Mouse (Mus musculus) liver, postnatal 0 days (tissue): Measurements from ENCODE around the gene Scd1. TPM values are rescaled to one million over a fixed set of nuclear protein-coding genes. Genes with fewer than 3 reads are reported as not detected.

Source experiments
- ATAC-seq: fragments of 200-750 bp; cut with Nextera tagmentation; 2 replicates; pipeline ENCODE4 v1.8.0; 2017; ENCODE audit warnings: mild to moderate bottlenecking, moderate library complexity
- DNase-seq: peaks from one replicate; pipeline ENCODE4 v3.0.0-alpha.2; 2016
- H3K27ac ChIP-seq: fragments of 300-500 bp; sonication (generic); 2 replicates; pipeline ENCODE4 v1.5.1; 2014; ENCODE audit warnings: antibody characterized with exemption, moderate library complexity, mild to moderate bottlenecking, low read depth
- H3K27me3 ChIP-seq: fragments of 300-500 bp; sonication (generic); 2 replicates; pipeline ENCODE4 v1.6.1; 2014; ENCODE audit warnings: low read length, control low read depth, mixed read lengths; ENCODE audit not compliant: insufficient read depth
- H3K36me3 ChIP-seq: fragments of 300-500 bp; sonication (generic); replicated peaks from 2 replicates; pipeline ENCODE4 v1.6.1; 2014; ENCODE audit warnings: mild to moderate bottlenecking, control low read depth, low read length, moderate library complexity, mixed read lengths; ENCODE audit not compliant: insufficient read depth
- H3K4me1 ChIP-seq: fragments of 300-500 bp; sonication (generic); 2 replicates; pipeline ENCODE4 v1.6.1; 2014; ENCODE audit warnings: antibody characterized with exemption, mild to moderate bottlenecking, control low read depth; ENCODE audit not compliant: insufficient read depth
- H3K4me2 ChIP-seq: fragments of 300-500 bp; sonication (generic); 2 replicates; pipeline ENCODE4 v1.6.1; 2014; ENCODE audit warnings: low read depth, mild to moderate bottlenecking, low read length, moderate library complexity, mixed read lengths
- H3K4me3 ChIP-seq: fragments of 300-500 bp; sonication (generic); 2 replicates; pipeline ENCODE4 v1.5.1; 2014; ENCODE audit warnings: low read depth, low read length
- H3K9ac ChIP-seq: fragments of 300-500 bp; sonication (generic); replicated peaks from 2 replicates; pipeline ENCODE4 v1.6.1; 2014; ENCODE audit warnings: mild to moderate bottlenecking, moderate library complexity
- H3K9me3 ChIP-seq: fragments of 300-500 bp; sonication (generic); 2 replicates; pipeline ENCODE4 v1.6.1; 2016; ENCODE audit warnings: mild to moderate bottlenecking, control low read depth, low read length, mixed read lengths
- CTCF ChIP-seq: sonication (generic); IDR thresholded peaks from 2 replicates; pipeline ENCODE4 v1.5.1; 2016; ENCODE audit warnings: antibody characterized with exemption, low read depth
- EP300 ChIP-seq: IDR thresholded peaks from 2 replicates; pipeline ENCODE4 v1.6.1; 2016; ENCODE audit warnings: antibody characterized with exemption, low read depth, mild to moderate bottlenecking
- whole genome bisulfite sequencing: fragments of 180-500 bp; shearing (Covaris S2); extraction: QIAGEN DNeasy Blood & Tissue Kit; methylation state at CpG from one replicate; pipeline ENCODE4 v1.1.7; 2014; ENCODE audit not compliant: insufficient replicate concordance; 5-methylcytosine and 5-hydroxymethylcytosine counted together
- polyA plus RNA-seq: library from polyadenylated mRNA; unstranded; fragments of >200 nt; fragmentation: Nextera tagmentation; extraction: Ambion mirVana; gene quantifications from 2 replicates; pipeline ENCODE4 v1.2.1, GENCODE M21; 2015

Scd1 gene
- polyA plus RNA-seq, 1 experiment from 2014 or later = 2.3 TPM

DNA sequence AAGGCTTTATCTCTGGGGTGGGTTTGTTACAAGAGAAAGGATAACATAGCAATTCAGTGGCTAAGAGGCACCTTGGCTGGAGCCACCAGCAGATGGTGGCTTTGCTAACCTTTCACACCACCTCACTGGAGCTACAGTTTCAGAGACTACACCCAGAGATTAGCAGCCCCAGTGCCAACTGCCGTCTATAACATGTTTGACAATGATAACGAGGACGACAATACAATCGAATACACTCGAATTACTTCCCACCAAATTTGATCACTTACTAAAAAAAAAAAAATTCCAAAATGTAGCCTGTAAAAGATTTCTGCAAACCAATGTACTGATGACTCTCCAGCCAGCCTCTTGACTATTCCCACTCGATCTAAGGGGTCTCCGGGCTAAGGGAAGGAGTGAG is 12.7 kb downstream of the Scd1 start:
- Histone ChIP-seq H3K9me3 (no peaks in the 10 kb centered on the region), H3K27me3 (no peaks in the 10 kb centered on the region), H3K4me3 (no peak overlapping the region), H3K9ac (no peak overlapping the region), H3K4me1 (peaks cover 24% of the 10 kb centered on the region), H3K27ac (peak overlapping the region; percentile 45), H3K36me3 (peaks cover 20% of the 10 kb centered on the region), H3K4me2 (no peak overlapping the region)
- WGBS = 46% methylated on average over 7 of the region's 7 CpGs
- ATAC-seq = peak; percentile 68
- DNase-seq = no peak
- TF ChIP-seq EP300 (peak; percentile 96), CTCF (no peak)

- Histone ChIP-seq H3K27ac (peak overlapping the region; percentile 45), H3K4me2 (no peak overlapping the region), H3K4me1 (peaks cover 33% of the 10 kb centered on the region), H3K9me3 (no peaks in the 10 kb centered on the region), H3K4me3 (no peak overlapping the region), H3K36me3 (peaks cover 11% of the 10 kb centered on the region), H3K9ac (no peak overlapping the region), H3K27me3 (no peaks in the 10 kb centered on the region)
- ATAC-seq (peak; percentile 34; the same call in 1 of the 2 replicates), DNase-seq (no peak)
- TF ChIP-seq CTCF = no peak
- TF ChIP-seq EP300 = no peak
- 45% methylated on average over 5 of the region's 5 CpGs for WGBS
Observed at GRCm38 (mm10) chr19:44393962-44394422, 13.7 kb downstream of the Scd1 start.

DNA sequence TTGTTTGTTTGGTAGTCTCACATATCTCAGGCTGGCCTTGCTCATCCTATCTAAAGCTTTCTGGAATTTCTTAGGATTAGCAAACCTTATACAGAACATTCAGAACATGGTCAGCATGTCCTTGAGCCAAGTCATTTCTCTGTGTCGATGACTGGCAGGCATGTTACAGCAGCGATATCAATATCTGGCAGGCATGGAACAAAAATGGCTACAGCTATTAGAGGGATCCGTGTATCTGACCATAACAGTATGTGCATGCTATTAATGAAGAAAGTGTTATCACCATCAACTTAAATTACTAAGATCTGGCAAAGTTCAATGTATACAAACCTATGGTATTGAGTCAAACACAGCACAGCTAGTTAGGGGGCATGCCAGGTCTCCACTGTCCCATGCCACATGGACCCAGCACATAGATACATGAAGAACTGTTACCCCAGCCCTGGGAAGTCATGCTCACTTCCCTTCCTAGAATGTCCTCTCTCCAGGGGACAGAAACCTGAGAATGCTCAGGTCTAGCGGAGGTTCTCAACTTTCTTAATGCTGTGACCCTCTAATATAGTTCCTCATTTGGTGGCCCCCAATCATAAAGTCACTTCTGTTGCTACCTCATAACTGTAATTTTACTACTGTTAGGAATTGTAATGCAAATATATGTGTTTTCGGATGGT is 15.2 kb downstream of the Scd1 start:
- peaks cover 45% of the 10 kb centered on the region for H3K4me1 ChIP-seq
- no peak for DNase-seq
- TF ChIP-seq EP300 = no peak; the same call in 1 of the 2 replicates
- no peak for TF ChIP-seq CTCF

DNA sequence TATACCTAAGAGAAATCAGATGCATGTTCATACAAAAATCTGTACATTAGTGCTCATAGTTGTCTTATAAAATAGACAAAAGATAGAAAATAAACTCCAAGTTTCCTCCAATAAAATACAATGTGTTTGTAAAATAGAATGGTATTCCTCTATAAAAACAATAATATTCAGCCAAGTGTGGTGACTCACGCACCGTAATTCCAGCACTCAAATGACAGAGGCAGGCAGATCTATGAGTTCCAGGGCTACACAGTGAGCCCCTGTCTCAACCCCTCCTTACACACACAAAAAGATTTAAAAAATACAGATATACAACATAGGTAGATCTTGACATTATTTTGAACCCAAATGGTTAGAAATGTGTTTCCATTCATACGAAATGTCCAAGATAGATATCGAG is 15.8 kb downstream of the Scd1 start:
- Histone ChIP-seq H3K27ac (no peak overlapping the region), H3K27me3 (no peaks in the 10 kb centered on the region), H3K9ac (no peak overlapping the region), H3K4me2 (no peak overlapping the region), H3K36me3 (0 out of 2 replicates have a peak, but pooled peaks cover 3% of the 10 kb centered on the region), H3K9me3 (no peaks in the 10 kb centered on the region), H3K4me3 (no peak overlapping the region), H3K4me1 (peaks cover 52% of the 10 kb centered on the region)
- TF ChIP-seq EP300 = no peak
- no peak for TF ChIP-seq CTCF
- 81% methylated on average over 4 of the region's 4 CpGs for WGBS
- ATAC-seq (no peak), DNase-seq (no peak)

More for the DNA sequence above, 15.2 kb downstream of the Scd1 start:
- no peak overlapping the region for H3K4me3 ChIP-seq
- no peak overlapping the region for H3K4me2 ChIP-seq
- no peaks in the 10 kb centered on the region for H3K9me3 ChIP-seq
- 0 out of 2 replicates have a peak, but pooled peaks cover 3% of the 10 kb centered on the region for H3K36me3 ChIP-seq
- H3K27ac ChIP-seq = no peak overlapping the region
- no peak for ATAC-seq
- H3K27me3 ChIP-seq = no peaks in the 10 kb centered on the region
- WGBS = 60% methylated on average over 5 of the region's 5 CpGs
- no peak overlapping the region for H3K9ac ChIP-seq

GRCm38 (mm10) chr19:44389507-44389906 is 18.2 kb downstream of the Scd1 start:
- Histone ChIP-seq H3K9me3 (no peaks in the 10 kb centered on the region), H3K4me3 (no peak overlapping the region; the same call in 1 of the 2 replicates), H3K9ac (no peak overlapping the region), H3K36me3 (no peaks in the 10 kb centered on the region), H3K27me3 (no peaks in the 10 kb centered on the region), H3K4me2 (peak overlapping the region; percentile 86), H3K27ac (peak overlapping the region; percentile 93), H3K4me1 (peaks cover 51% of the 10 kb centered on the region)
- no peak for TF ChIP-seq EP300
- TF ChIP-seq CTCF = no peak
- ATAC-seq = no peak; the same call in 1 of the 2 replicates
- peak; percentile 48 for DNase-seq
- WGBS = 31% methylated on average over 1 of the region's 1 CpGs

GRCm38 (mm10) chr19:44388475-44389428 is 18.9 kb downstream of the Scd1 start:
- Histone ChIP-seq H3K27me3 (no peaks in the 10 kb centered on the region), H3K9ac (peak overlapping the region; percentile 64), H3K4me3 (peak overlapping the region; percentile 53), H3K36me3 (no peaks in the 10 kb centered on the region), H3K4me1 (peaks cover 43% of the 10 kb centered on the region), H3K4me2 (peak overlapping the region; percentile 86), H3K9me3 (no peaks in the 10 kb centered on the region), H3K27ac (peak overlapping the region; percentile 93)
- ATAC-seq = peak; percentile 96
- TF ChIP-seq CTCF = no peak
- TF ChIP-seq EP300 = peak; percentile 66; the same call in 1 of the 2 replicates
- peak; percentile 98 for DNase-seq
- 1% methylated on average over 40 of the region's 41 CpGs for WGBS
